Mouse (Mus musculus) ES-Bruce4 (cell line): ENCODE results near the gene Pdcd1lg2. TPM values are rescaled to one million over a fixed set of nuclear protein-coding genes. Genes with fewer than 3 reads are reported as not detected.

Experiments used
- H3K27ac ChIP-seq: 2 replicates; pipeline ENCODE4 v1.5.1; 2012; ENCODE audit warnings: low read length, inconsistent platforms; ENCODE audit not compliant: insufficient read depth
- H3K27me3 ChIP-seq: 2 replicates; pipeline ENCODE4 v1.6.1; 2012; ENCODE audit warnings: mild to moderate bottlenecking, low read length, inconsistent platforms; ENCODE audit not compliant: control insufficient read depth, poor library complexity, insufficient read depth, severe bottlenecking
- H3K36me3 ChIP-seq: 2 replicates; pipeline ENCODE4 v1.6.1; 2012; ENCODE audit warnings: inconsistent platforms, mild to moderate bottlenecking, low read length, moderate library complexity; ENCODE audit not compliant: control insufficient read depth, poor library complexity, insufficient read depth, severe bottlenecking
- H3K4me1 ChIP-seq: one replicate; pipeline ENCODE4 v1.8.1; 2011; ENCODE audit warnings: low read length; ENCODE audit not compliant: control insufficient read depth, insufficient read depth
- H3K4me3 ChIP-seq: 2 replicates; pipeline ENCODE4 v1.5.1; 2011; ENCODE audit warnings: low read depth, mild to moderate bottlenecking, low read length
- H3K9ac ChIP-seq: 2 replicates; pipeline ENCODE4 v1.6.1; 2012; ENCODE audit warnings: low read depth, mild to moderate bottlenecking, inconsistent platforms; ENCODE audit not compliant: poor library complexity, severe bottlenecking
- H3K9me3 ChIP-seq: replicated peaks from 2 replicates; pipeline ENCODE4 v1.6.1; 2012; ENCODE audit warnings: mild to moderate bottlenecking, low read length, inconsistent platforms; ENCODE audit not compliant: control insufficient read depth, poor library complexity, insufficient read depth, severe bottlenecking
- CTCF ChIP-seq: IDR thresholded peaks from one replicate; pipeline ENCODE4 v1.8.1; 2011; ENCODE audit warnings: low read depth, low read length
- EP300 ChIP-seq: IDR thresholded peaks from 2 replicates; pipeline ENCODE4 v1.6.1; 2011; ENCODE audit warnings: low read depth, low read length; ENCODE audit not compliant: insufficient read depth
- POLR2A ChIP-seq: IDR thresholded peaks from one replicate; pipeline ENCODE4 v1.8.1; 2011; ENCODE audit warnings: low read length; ENCODE audit not compliant: insufficient read depth
- polyA plus RNA-seq: library from polyadenylated mRNA; stranded (reverse); fragments of >200 nt; gene quantifications from 2 replicates; pipeline ENCODE4 v1.2.4, GENCODE M21; 2011; ENCODE audit warnings: low read depth; ENCODE audit not compliant: missing spikeins, insufficient read depth, insufficient read length

The Pdcd1lg2 gene
- polyA plus RNA-seq, 1 experiment: not detected

DNA sequence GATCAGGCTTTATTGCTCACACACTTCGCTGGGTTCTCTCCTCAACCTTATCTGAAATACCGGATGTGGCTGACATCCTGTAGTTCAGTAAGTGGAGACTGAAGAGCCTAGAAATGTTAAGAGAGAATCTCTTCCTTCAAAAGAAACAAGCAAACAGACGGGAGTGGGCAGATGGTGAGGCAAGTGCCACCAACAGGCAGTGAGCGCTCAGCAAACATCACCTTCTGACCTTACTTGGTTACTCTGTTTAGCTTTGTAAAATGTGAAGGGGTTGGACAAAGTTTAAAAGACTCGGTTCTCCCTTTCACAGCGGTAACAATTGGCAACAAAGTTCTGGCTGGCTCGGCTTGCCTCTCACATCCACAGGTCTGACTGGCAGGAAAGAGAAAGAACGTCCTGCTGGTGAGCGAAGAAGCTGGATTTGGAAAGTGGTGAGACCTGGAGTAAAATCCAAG, 8.0 kb downstream of the Pdcd1lg2 start:
- Histone ChIP-seq H3K36me3 (no peaks in the 10 kb centered on the region), H3K4me3 (no peak overlapping the region), H3K4me1 (peaks cover 2% of the 10 kb centered on the region), H3K9me3 (no peaks in the 10 kb centered on the region), H3K27ac (no peak overlapping the region), H3K27me3 (no peaks in the 10 kb centered on the region), H3K9ac (no peak overlapping the region)
- TF ChIP-seq EP300 (no peak), POLR2A (no peak)

DNA sequence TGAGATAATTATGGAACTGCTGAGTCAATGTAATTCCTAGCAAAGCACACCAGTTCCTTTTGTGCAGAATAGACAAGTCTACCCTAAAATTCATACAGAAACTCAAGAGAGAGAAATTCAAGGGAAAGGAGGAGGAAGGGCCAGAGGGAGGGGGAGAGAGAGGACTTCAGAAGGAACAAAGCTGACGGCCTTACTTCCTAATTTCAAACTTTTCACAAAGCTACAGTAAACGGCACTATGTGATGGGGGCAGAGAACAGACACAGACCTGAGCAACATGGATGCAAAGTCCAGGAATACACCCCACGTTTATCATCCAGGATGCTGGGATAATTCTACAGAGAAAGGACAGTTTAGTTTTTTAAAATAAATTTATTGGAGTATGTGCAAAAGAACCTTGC, 8.8 kb downstream of the Pdcd1lg2 start:
- no peak overlapping the region for H3K4me3 ChIP-seq
- H3K4me1 ChIP-seq: peaks cover 2% of the 10 kb centered on the region
- TF ChIP-seq EP300: no peak
- no peak for TF ChIP-seq POLR2A
- no peak for TF ChIP-seq CTCF
- no peaks in the 10 kb centered on the region for H3K27me3 ChIP-seq
- no peaks in the 10 kb centered on the region for H3K36me3 ChIP-seq
- H3K27ac ChIP-seq: no peak overlapping the region
- no peaks in the 10 kb centered on the region for H3K9me3 ChIP-seq
- H3K9ac ChIP-seq: no peak overlapping the region

DNA sequence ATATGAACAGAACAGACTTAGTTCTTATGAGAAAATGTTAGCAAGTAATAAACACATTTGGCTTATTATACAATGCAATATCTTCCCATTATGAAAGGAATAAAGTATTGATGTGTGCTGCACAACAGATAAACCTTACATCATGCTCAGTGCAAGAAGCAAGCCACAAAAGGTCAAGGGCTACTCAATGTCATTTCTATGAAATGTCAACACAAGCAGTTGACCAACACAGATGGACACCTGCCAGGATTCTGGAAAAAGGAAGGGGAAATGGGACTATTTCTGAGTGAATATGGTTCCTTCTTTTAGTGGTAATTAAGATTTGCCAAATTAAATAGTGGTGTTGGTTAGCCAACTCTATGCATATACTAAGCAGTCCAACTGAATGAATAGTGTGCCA, 9.2 kb downstream of the Pdcd1lg2 start:
- Histone ChIP-seq H3K27ac (no peak overlapping the region), H3K27me3 (no peaks in the 10 kb centered on the region), H3K4me3 (no peak overlapping the region), H3K9ac (no peak overlapping the region), H3K4me1 (peaks cover 2% of the 10 kb centered on the region), H3K36me3 (no peaks in the 10 kb centered on the region), H3K9me3 (no peaks in the 10 kb centered on the region)
- no peak for TF ChIP-seq CTCF
- TF ChIP-seq EP300: no peak
- TF ChIP-seq POLR2A: no peak

DNA sequence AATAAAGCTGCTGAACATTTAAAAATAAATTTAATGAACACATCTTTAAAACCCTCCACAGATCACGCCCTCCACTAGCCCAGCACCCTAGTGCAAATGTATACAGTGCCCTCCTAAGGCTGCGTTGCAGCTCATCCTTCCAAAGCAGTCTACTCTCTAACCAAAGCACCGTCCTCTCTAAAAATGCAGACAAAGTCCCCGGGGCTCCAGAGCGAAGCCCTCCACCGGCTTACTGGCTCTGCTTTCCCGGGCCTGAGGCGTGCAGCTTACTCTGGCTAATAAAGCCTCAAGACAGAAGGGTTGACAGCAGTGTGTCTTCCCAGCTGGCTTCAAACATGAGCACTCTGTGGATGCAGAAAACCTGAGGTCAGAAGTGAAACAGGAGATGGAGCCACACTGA, 9.7 kb downstream of the Pdcd1lg2 start:
- TF ChIP-seq EP300: no peak
- no peak for TF ChIP-seq CTCF
- TF ChIP-seq POLR2A: no peak
- peaks cover 2% of the 10 kb centered on the region for H3K4me1 ChIP-seq
- H3K9ac ChIP-seq: no peak overlapping the region
- no peak overlapping the region for H3K4me3 ChIP-seq
- no peaks in the 10 kb centered on the region for H3K27me3 ChIP-seq
- no peaks in the 10 kb centered on the region for H3K36me3 ChIP-seq
- H3K9me3 ChIP-seq: no peaks in the 10 kb centered on the region
- no peak overlapping the region for H3K27ac ChIP-seq

DNA sequence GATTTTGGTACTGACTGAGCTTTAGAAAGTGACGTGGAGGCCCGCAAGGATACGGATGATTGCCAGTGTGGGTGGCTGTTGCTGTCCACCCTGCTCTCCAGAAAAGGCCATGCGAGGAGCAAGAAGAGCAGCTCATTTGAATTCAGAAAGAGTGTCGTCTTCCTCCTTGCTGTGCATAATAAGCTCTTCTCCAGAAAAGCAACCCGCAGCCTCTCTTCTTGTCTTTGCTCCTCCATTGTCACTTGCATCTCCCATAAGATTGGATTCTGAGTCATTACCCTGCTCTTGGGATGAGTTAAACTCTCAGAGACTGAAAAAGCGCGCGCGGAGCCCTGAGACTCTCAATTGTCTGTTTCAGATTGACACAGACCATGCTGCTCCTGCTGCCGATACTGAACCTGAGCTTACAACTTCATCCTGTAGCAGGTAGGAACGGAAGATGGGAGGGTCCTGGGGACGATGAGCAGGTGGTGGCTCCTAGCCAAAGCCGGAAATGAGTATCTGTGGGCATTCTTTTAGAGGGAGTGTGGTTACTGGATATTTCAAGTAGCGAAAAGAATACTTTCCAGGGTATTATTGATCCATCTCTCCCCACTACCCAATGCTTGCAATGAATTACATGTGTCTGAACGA, 11.4 kb downstream of the Pdcd1lg2 start:
- TF ChIP-seq EP300: no peak
- no peak for TF ChIP-seq CTCF
- TF ChIP-seq POLR2A: no peak
- peaks cover 2% of the 10 kb centered on the region for H3K4me1 ChIP-seq
- H3K9ac ChIP-seq: no peak overlapping the region
- no peaks in the 10 kb centered on the region for H3K36me3 ChIP-seq
- H3K27me3 ChIP-seq: no peaks in the 10 kb centered on the region
- no peak overlapping the region for H3K27ac ChIP-seq
- H3K4me3 ChIP-seq: no peak overlapping the region
- no peaks in the 10 kb centered on the region for H3K9me3 ChIP-seq

DNA sequence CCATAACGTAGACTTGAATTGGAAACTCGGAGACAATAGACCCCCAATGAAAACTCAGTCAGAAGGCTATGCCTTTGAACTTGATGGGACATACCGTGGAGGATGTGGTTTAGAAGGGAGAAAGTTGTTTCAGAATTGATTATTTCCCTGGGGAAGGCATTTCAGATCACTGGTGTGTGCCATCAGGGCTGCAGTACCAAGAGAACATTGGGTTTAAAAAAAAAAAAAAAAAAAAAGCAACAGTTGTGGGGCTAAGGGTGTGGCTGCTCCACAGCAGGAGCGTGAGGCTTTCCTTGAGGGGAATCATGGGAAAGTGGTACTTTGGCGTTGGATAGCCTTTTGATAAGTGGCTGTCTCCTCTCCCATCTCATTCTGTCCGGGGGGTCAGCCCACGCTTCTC, 12.1 kb downstream of the Pdcd1lg2 start:
- Histone ChIP-seq H3K27ac (no peak overlapping the region), H3K4me3 (no peak overlapping the region), H3K36me3 (no peaks in the 10 kb centered on the region), H3K27me3 (no peaks in the 10 kb centered on the region), H3K9me3 (no peaks in the 10 kb centered on the region), H3K9ac (no peak overlapping the region), H3K4me1 (peaks cover 2% of the 10 kb centered on the region)
- TF ChIP-seq POLR2A (no peak), CTCF (no peak), EP300 (no peak)
